Mouse (Mus musculus) megakaryocyte, embryonic 14.5 days (primary cell): Measurements from ENCODE around the gene Rpp25l. TPM values are rescaled to one million over a fixed set of nuclear protein-coding genes. Genes with fewer than 3 reads are reported as not detected.
"Not testable (repeated sequence)": the region's sequence is repeated elsewhere in the genome, so short reads cannot be mapped to it uniquely, and the experiment has no call there.

Source experiments
- H3K27me3 ChIP-seq: replicated peaks from 2 replicates; pipeline ENCODE3; 2012; ENCODE audit warnings: inconsistent platforms
- H3K36me3 ChIP-seq: replicated peaks from 2 replicates; pipeline ENCODE3; 2012; ENCODE audit warnings: low read length, inconsistent platforms, mixed read lengths
- H3K4me1 ChIP-seq: 2 replicates; pipeline ENCODE4 v1.6.1; 2012; ENCODE audit warnings: inconsistent platforms
- H3K4me3 ChIP-seq: replicated peaks from 2 replicates; pipeline ENCODE3; 2012; ENCODE audit warnings: moderate library complexity, mild to moderate bottlenecking, inconsistent platforms
- H3K9me3 ChIP-seq: 2 replicates; pipeline ENCODE4 v1.6.1; 2012; ENCODE audit warnings: inconsistent platforms
- FLI1 ChIP-seq: IDR thresholded peaks from 2 replicates; pipeline ENCODE4 v1.6.1; 2012; ENCODE audit warnings: low read length, inconsistent platforms, mixed read lengths
- GATA1 ChIP-seq: IDR thresholded peaks from 3 replicates; pipeline ENCODE4 v1.6.1; 2012; ENCODE audit warnings: mixed read lengths, low read length, inconsistent platforms, borderline replicate concordance
- polyA plus RNA-seq: library from polyadenylated mRNA; stranded (reverse); fragments of >175 nt; gene quantifications from 2 replicates; pipeline ENCODE4 v1.2.3, GENCODE M21; 2012; ENCODE audit warnings: low replicate concordance; ENCODE audit not compliant: insufficient read depth

The Rpp25l gene
- polyA plus RNA-seq, 1 experiment = 51.7 TPM

- H3K4me3 ChIP-seq, H3K9me3 ChIP-seq, H3K4me1 ChIP-seq, H3K36me3 ChIP-seq: not testable (repeated sequence)
- peaks cover 15% of the 10 kb centered on the region for H3K27me3 ChIP-seq
These were observed 16.9 kb downstream of the Rpp25l start for GRCm38 (mm10) chr4:41696452-41696851.

- peaks cover 15% of the 10 kb centered on the region for H3K27me3 ChIP-seq
- H3K9me3 ChIP-seq, H3K4me3 ChIP-seq, H3K36me3 ChIP-seq, H3K4me1 ChIP-seq: not testable (repeated sequence)
These were observed 17.5 kb downstream of the Rpp25l start for GRCm38 (mm10) chr4:41695800-41696199.

- H3K9me3 ChIP-seq, H3K36me3 ChIP-seq, H3K4me3 ChIP-seq, H3K4me1 ChIP-seq: not testable (repeated sequence)
- H3K27me3 ChIP-seq = peaks cover 15% of the 10 kb centered on the region
These were observed 19.8 kb downstream of the Rpp25l start for GRCm38 (mm10) chr4:41693511-41693910.

GRCm38 (mm10) chr4:41690014-41690413, 23.3 kb downstream of the Rpp25l start:
- H3K4me1 ChIP-seq, H3K36me3 ChIP-seq, H3K27me3 ChIP-seq, H3K4me3 ChIP-seq, H3K9me3 ChIP-seq: not testable (repeated sequence)

- not testable (repeated sequence) for H3K27me3 ChIP-seq, H3K9me3 ChIP-seq, H3K36me3 ChIP-seq, H3K4me3 ChIP-seq, H3K4me1 ChIP-seq
These were observed 24.8 kb downstream of the Rpp25l start for GRCm38 (mm10) chr4:41688562-41688961.

- H3K4me3 ChIP-seq, H3K36me3 ChIP-seq, H3K9me3 ChIP-seq, H3K4me1 ChIP-seq: not testable (repeated sequence)
- peaks cover 17% of the 10 kb centered on the region for H3K27me3 ChIP-seq
These were observed 27.3 kb downstream of the Rpp25l start for GRCm38 (mm10) chr4:41685882-41686492.

GRCm38 (mm10) chr4:41684931-41685453, 28.3 kb downstream of the Rpp25l start:
- not testable (repeated sequence) for H3K9me3 ChIP-seq, H3K36me3 ChIP-seq, H3K4me1 ChIP-seq, H3K4me3 ChIP-seq
- peaks cover 26% of the 10 kb centered on the region for H3K27me3 ChIP-seq

- not testable (repeated sequence) for H3K4me3 ChIP-seq, H3K36me3 ChIP-seq, H3K9me3 ChIP-seq, H3K4me1 ChIP-seq
- peaks cover 32% of the 10 kb centered on the region for H3K27me3 ChIP-seq
These were observed 29.0 kb downstream of the Rpp25l start for GRCm38 (mm10) chr4:41684131-41684930.

- not testable (repeated sequence) for H3K4me3 ChIP-seq, H3K4me1 ChIP-seq, H3K9me3 ChIP-seq, H3K36me3 ChIP-seq
- peaks cover 42% of the 10 kb centered on the region for H3K27me3 ChIP-seq
These were observed 30.0 kb downstream of the Rpp25l start for GRCm38 (mm10) chr4:41683303-41683702.

- Histone ChIP-seq H3K27me3 (peaks cover 47% of the 10 kb centered on the region), H3K9me3 (no peaks in the 10 kb centered on the region), H3K4me1 (no peaks in the 10 kb centered on the region), H3K36me3 (no peaks in the 10 kb centered on the region), H3K4me3 (no peak overlapping the region)
- no peak for TF ChIP-seq GATA1
- TF ChIP-seq FLI1 = no peak
These were observed 30.5 kb downstream of the Rpp25l start for GRCm38 (mm10) chr4:41682789-41683188.

- Histone ChIP-seq H3K9me3 (no peaks in the 10 kb centered on the region), H3K4me1 (no peaks in the 10 kb centered on the region), H3K27me3 (peaks cover 54% of the 10 kb centered on the region), H3K36me3 (no peaks in the 10 kb centered on the region), H3K4me3 (peak overlapping the region; percentile 48)
- no peak for TF ChIP-seq GATA1
- no peak for TF ChIP-seq FLI1
These were observed 31.4 kb downstream of the Rpp25l start for GRCm38 (mm10) chr4:41681947-41682346.
